Mouse (Mus musculus) liver, embryonic 11.5 days (tissue): ENCODE measurements at regions not wholly inside any gene's neighbourhood (a gene's known extent, or its start where the extent isn't known, plus 50 kb on each side); places are given as distances from the start of the nearest gene placed in this dataset.

Source experiments
- ATAC-seq: fragments of 200-750 bp; cut with Nextera tagmentation; replicated peaks from 2 replicates; pipeline ENCODE4 v1.8.0; 2017; ENCODE audit warnings: moderate number of reproducible peaks, mild to moderate bottlenecking, moderate TSS enrichment, moderate library complexity; ENCODE audit not compliant: low FRiP score
- DNase-seq: peaks from one replicate; pipeline ENCODE4 v3.0.0-alpha.2; 2017; ENCODE audit warnings: low spot score
- H3K27ac ChIP-seq: fragments of 300-500 bp; sonication (generic); 2 replicates; pipeline ENCODE4 v1.5.1; 2014; ENCODE audit warnings: mild to moderate bottlenecking, low read depth, low read length, control low read depth
- H3K27me3 ChIP-seq: fragments of 300-500 bp; sonication (generic); replicated peaks from 2 replicates; pipeline ENCODE4 v1.6.1; 2014; ENCODE audit warnings: low read length, mixed read lengths; ENCODE audit not compliant: control insufficient read depth, insufficient read depth
- H3K36me3 ChIP-seq: fragments of 300-500 bp; sonication (generic); 2 replicates; pipeline ENCODE4 v1.6.1; 2014; ENCODE audit warnings: mild to moderate bottlenecking, low read length, moderate library complexity, mixed read lengths; ENCODE audit not compliant: control insufficient read depth, insufficient read depth
- H3K4me1 ChIP-seq: fragments of 300-500 bp; sonication (generic); replicated peaks from 2 replicates; pipeline ENCODE4 v1.6.1; 2014; ENCODE audit warnings: low read length, mixed read lengths; ENCODE audit not compliant: control insufficient read depth, insufficient read depth
- H3K4me2 ChIP-seq: fragments of 300-500 bp; sonication (generic); 2 replicates; pipeline ENCODE4 v1.6.1; 2014; ENCODE audit warnings: mild to moderate bottlenecking, control low read depth, moderate library complexity
- H3K4me3 ChIP-seq: fragments of 300-500 bp; sonication (generic); 2 replicates; pipeline ENCODE4 v1.5.1; 2014; ENCODE audit warnings: low read depth, low read length, control low read depth
- H3K9ac ChIP-seq: fragments of 300-500 bp; sonication (generic); 2 replicates; pipeline ENCODE4 v1.6.1; 2014; ENCODE audit warnings: low read depth, low read length, control low read depth
- H3K9me3 ChIP-seq: fragments of 300-500 bp; sonication (generic); 2 replicates; pipeline ENCODE4 v1.6.1; 2016; ENCODE audit warnings: low read length, inconsistent platforms, mixed read lengths; ENCODE audit not compliant: control insufficient read depth
- WGBS: fragments of 180-500 bp; shearing (Covaris S2); extraction: QIAGEN DNeasy Blood & Tissue Kit; methylation state at CpG from one replicate; pipeline ENCODE4 v1.1.7; 2014; 5-methylcytosine and 5-hydroxymethylcytosine counted together

GRCm38 (mm10) chr8:10788496-10789200 lies 219.6 kb downstream of the Irs2 start:
- Histone ChIP-seq H3K9me3 (no peaks in the 10 kb centered on the region), H3K4me1 (no peaks in the 10 kb centered on the region), H3K4me3 (no peak overlapping the region), H3K36me3 (no peaks in the 10 kb centered on the region), H3K27me3 (no peaks in the 10 kb centered on the region), H3K27ac (no peak overlapping the region), H3K4me2 (no peak overlapping the region), H3K9ac (no peak overlapping the region)
- no peak for ATAC-seq
- DNase-seq, result no peak
- 79% methylated on average over 8 of the region's 8 CpGs for WGBS

GRCm38 (mm10) chr8:10785801-10786200 lies 222.5 kb downstream of the Irs2 start:
- 72% methylated on average over 4 of the region's 4 CpGs for WGBS
- no peak overlapping the region for H3K4me3 ChIP-seq
- H3K27me3 ChIP-seq, result no peaks in the 10 kb centered on the region
- H3K4me1 ChIP-seq, result no peaks in the 10 kb centered on the region
- H3K36me3 ChIP-seq, result no peaks in the 10 kb centered on the region
- ATAC-seq, result no peak
- H3K9ac ChIP-seq, result no peak overlapping the region
- DNase-seq, result no peak
- no peak overlapping the region for H3K4me2 ChIP-seq
- no peak overlapping the region for H3K27ac ChIP-seq
- H3K9me3 ChIP-seq, result no peaks in the 10 kb centered on the region

GRCm38 (mm10) chr8:10785311-10785710 lies 222.9 kb downstream of the Irs2 start:
- no peaks in the 10 kb centered on the region for H3K36me3 ChIP-seq
- H3K4me3 ChIP-seq, result no peak overlapping the region
- no peak overlapping the region for H3K4me2 ChIP-seq
- H3K27ac ChIP-seq, result no peak overlapping the region
- no peaks in the 10 kb centered on the region for H3K9me3 ChIP-seq
- H3K9ac ChIP-seq, result no peak overlapping the region
- ATAC-seq, result no peak
- no peaks in the 10 kb centered on the region for H3K4me1 ChIP-seq
- DNase-seq, result no peak
- no peaks in the 10 kb centered on the region for H3K27me3 ChIP-seq
- WGBS, result 85% methylated on average over 4 of the region's 4 CpGs

GRCm38 (mm10) chr8:10784481-10784880 lies 223.8 kb downstream of the Irs2 start:
- no peak overlapping the region for H3K27ac ChIP-seq
- no peak overlapping the region for H3K9ac ChIP-seq
- H3K27me3 ChIP-seq, result no peaks in the 10 kb centered on the region
- WGBS, result 56% methylated on average over 1 of the region's 1 CpGs
- H3K4me3 ChIP-seq, result no peak overlapping the region
- DNase-seq, result no peak
- no peaks in the 10 kb centered on the region for H3K9me3 ChIP-seq
- no peaks in the 10 kb centered on the region for H3K36me3 ChIP-seq
- H3K4me1 ChIP-seq, result no peaks in the 10 kb centered on the region
- no peak for ATAC-seq
- no peak overlapping the region for H3K4me2 ChIP-seq

GRCm38 (mm10) chr8:10781860-10782259 lies 226.4 kb downstream of the Irs2 start:
- H3K4me2 ChIP-seq, result no peak overlapping the region
- H3K9ac ChIP-seq, result no peak overlapping the region
- ATAC-seq (no peak), DNase-seq (no peak)
- H3K4me3 ChIP-seq, result no peak overlapping the region
- no peak overlapping the region for H3K27ac ChIP-seq
- H3K36me3 ChIP-seq, result no peaks in the 10 kb centered on the region
- no peaks in the 10 kb centered on the region for H3K9me3 ChIP-seq
- H3K27me3 ChIP-seq, result no peaks in the 10 kb centered on the region
- 81% methylated on average over 6 of the region's 6 CpGs for WGBS
- no peaks in the 10 kb centered on the region for H3K4me1 ChIP-seq

- 84% methylated on average over 7 of the region's 7 CpGs for WGBS
- ATAC-seq, result no peak
- H3K4me1 ChIP-seq, result no peaks in the 10 kb centered on the region
- H3K27me3 ChIP-seq, result no peaks in the 10 kb centered on the region
- H3K9me3 ChIP-seq, result no peaks in the 10 kb centered on the region
- H3K4me2 ChIP-seq, result no peak overlapping the region
- no peak overlapping the region for H3K27ac ChIP-seq
- H3K36me3 ChIP-seq, result no peaks in the 10 kb centered on the region
- H3K9ac ChIP-seq, result no peak overlapping the region
- H3K4me3 ChIP-seq, result no peak overlapping the region
- DNase-seq, result no peak
These were observed 228.6 kb downstream of the Irs2 start for GRCm38 (mm10) chr8:10779636-10780035.

- Histone ChIP-seq H3K9ac (no peak overlapping the region), H3K9me3 (no peaks in the 10 kb centered on the region), H3K4me2 (no peak overlapping the region), H3K4me3 (no peak overlapping the region), H3K4me1 (no peaks in the 10 kb centered on the region), H3K27ac (no peak overlapping the region), H3K27me3 (no peaks in the 10 kb centered on the region), H3K36me3 (no peaks in the 10 kb centered on the region)
- no peak for ATAC-seq
- 78% methylated on average over 8 of the region's 8 CpGs for WGBS
- no peak for DNase-seq
These were observed 232.9 kb downstream of the Irs2 start for GRCm38 (mm10) chr8:10775202-10776010.

- Histone ChIP-seq H3K27ac (no peak overlapping the region), H3K4me3 (no peak overlapping the region), H3K4me1 (no peaks in the 10 kb centered on the region), H3K27me3 (no peaks in the 10 kb centered on the region), H3K9me3 (no peaks in the 10 kb centered on the region), H3K4me2 (no peak overlapping the region), H3K36me3 (no peaks in the 10 kb centered on the region), H3K9ac (no peak overlapping the region)
- ATAC-seq, result no peak
- 90% methylated on average over 3 of the region's 3 CpGs for WGBS
- no peak for DNase-seq
These were observed 233.5 kb downstream of the Irs2 start for GRCm38 (mm10) chr8:10774778-10775177.

- H3K9ac ChIP-seq, result no peak overlapping the region
- WGBS, result 71% methylated on average over 4 of the region's 4 CpGs
These were observed 240.1 kb downstream of the Irs2 start for GRCm38 (mm10) chr8:10768181-10768580.

More at GRCm38 (mm10) chr8:10768181-10768580, 240.1 kb downstream of the Irs2 start:
- Histone ChIP-seq H3K36me3 (no peaks in the 10 kb centered on the region), H3K27me3 (no peaks in the 10 kb centered on the region), H3K4me1 (no peaks in the 10 kb centered on the region), H3K4me3 (no peak overlapping the region), H3K4me2 (no peak overlapping the region), H3K9me3 (no peaks in the 10 kb centered on the region), H3K27ac (no peak overlapping the region)
- DNase-seq (no peak), ATAC-seq (no peak)
